Mouse (Mus musculus) bone marrow, adult 2 months (tissue): ENCODE data around the gene Ddx51.

Experiments
- CTCF ChIP-seq: fragments of 200-500 bp; IDR thresholded peaks from 2 replicates; pipeline ENCODE4 v1.5.1; 2011; ENCODE audit warnings: low read length, control low read depth; ENCODE audit not compliant: control insufficient read depth, insufficient read depth
- POLR2A ChIP-seq: fragments of 200-500 bp; IDR thresholded peaks from 2 replicates; pipeline ENCODE4 v1.6.1; 2011; ENCODE audit warnings: low read depth, mild to moderate bottlenecking, control low read depth, low read length, borderline replicate concordance; ENCODE audit not compliant: control insufficient read depth

DNA sequence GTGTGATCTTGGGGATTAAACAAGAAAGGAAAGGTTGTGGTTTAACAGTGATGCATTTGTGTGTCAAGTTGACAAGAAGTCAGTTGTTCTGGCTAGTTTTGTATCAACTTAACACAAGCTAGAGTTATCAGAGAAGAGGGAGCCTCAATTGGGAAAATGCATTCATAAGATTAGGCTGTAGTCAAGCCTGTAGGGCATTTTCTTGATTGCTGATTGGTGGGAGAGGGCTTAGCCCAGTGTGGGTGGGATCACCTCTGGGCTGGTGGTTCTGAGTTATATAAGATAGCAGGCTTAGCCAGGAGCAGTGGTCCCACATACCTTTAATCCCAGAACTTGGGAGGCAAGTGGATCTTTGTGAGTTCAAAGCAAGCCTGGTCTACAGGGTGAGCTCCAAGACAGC lies 6.9 kb upstream of the Ddx51 start:
- TF ChIP-seq CTCF = no peak
- TF ChIP-seq POLR2A = no peak
